In genomic region chr8:94109835-94110234, GRCm38 (mm10) we compare ENCODE assay signal across 24 mouse cellular contexts. TPM values are rescaled to one million over a fixed set of nuclear protein-coding genes. Genes with fewer than 3 reads are reported as not detected.
A peak's percentile ranks its signal among the peaks of the same experiment; 100 is the strongest.
DNase-seq lines count a peak whose midpoint lies in the region; ATAC-seq and TF ChIP-seq lines count a peak whose summit lies in the region.
"Had no signal": no experiment of that assay in that cellular context is flagged by ENCODE, and none has a peak within 500 bp of the region (broad histone marks: within the 10 kb centered on the region; RNA-seq: fewer than 3 reads in every experiment).

No protein-coding gene starts in this region.

- no peaks in the 10 kb centered on the region for H3K36me3 ChIP-seq in kidney, postnatal 0 days (ENCODE audit: insufficient read depth, low read length)
- no peaks in the 10 kb centered on the region for H3K36me3 ChIP-seq in liver, embryonic 16.5 days (ENCODE audit: control insufficient read depth, insufficient read depth)
- H3K36me3 ChIP-seq: limb, embryonic 15.5 days had no signal

- no peak for ATAC-seq in kidney, postnatal 0 days (replicated peaks; ENCODE audit: low FRiP score, low read depth)
- ATAC-seq in erythroblast, adult 5-6 weeks (replicated peaks; ENCODE audit: low FRiP score, poor library complexity, severe bottlenecking), result 0 out of 2 replicates have a peak, but pooled peaks have one; percentile 12
- ATAC-seq in liver, embryonic 16.5 days (ENCODE audit: low read depth), result 0 out of 2 replicates have a peak, but pooled peaks have one; percentile 31
- ATAC-seq: forebrain, embryonic 13.5 days had no signal

- H3K4me3 ChIP-seq in kidney, postnatal 0 days (replicated peaks; ENCODE audit: low read depth, low read length), result no peak overlapping the region
- H3K4me3 ChIP-seq in liver, embryonic 16.5 days (ENCODE audit: low read depth, low read length), result no peak overlapping the region
- H3K4me3 ChIP-seq: forebrain, embryonic 13.5 days; limb, embryonic 15.5 days had no signal

- no peak overlapping the region for H3K4me2 ChIP-seq in kidney, postnatal 0 days (ENCODE audit: low read length)
- H3K4me2 ChIP-seq in liver, embryonic 16.5 days (ENCODE audit: low read depth, low read length), result peak overlapping the region; percentile 29; the same call in 1 of the 2 replicates
- H3K4me2 ChIP-seq: forebrain, embryonic 13.5 days; hindbrain, embryonic 14.5 days; limb, embryonic 15.5 days; midbrain, embryonic 11.5 days had no signal

- no peak overlapping the region for H3K9ac ChIP-seq in kidney, postnatal 0 days (ENCODE audit: low read depth, low read length)
- no peak overlapping the region for H3K9ac ChIP-seq in liver, embryonic 16.5 days (ENCODE audit: low read depth, low read length)
- H3K9ac ChIP-seq: forebrain, embryonic 13.5 days; hindbrain, embryonic 14.5 days; limb, embryonic 15.5 days had no signal

- 78% methylated on average over 5 of the region's 5 CpGs for WGBS in kidney, postnatal 0 days
- WGBS in liver, embryonic 16.5 days (ENCODE audit: insufficient replicate concordance), result 65% methylated on average over 5 of the region's 5 CpGs

- no peaks in the 10 kb centered on the region for H3K9me3 ChIP-seq in kidney, postnatal 0 days (replicated peaks; ENCODE audit: low read length)
- no peaks in the 10 kb centered on the region for H3K9me3 ChIP-seq in liver, embryonic 16.5 days (replicated peaks; ENCODE audit: control insufficient read depth, low read length)
- H3K9me3 ChIP-seq: forebrain, embryonic 13.5 days; limb, embryonic 15.5 days had no signal

- H3K4me1 ChIP-seq in kidney, postnatal 0 days (replicated peaks; ENCODE audit: insufficient read depth, low read length), result no peaks in the 10 kb centered on the region
- H3K4me1 ChIP-seq in liver, embryonic 16.5 days (ENCODE audit: control insufficient read depth, low read depth, low read length), result peaks cover 49% of the 10 kb centered on the region
- H3K4me1 ChIP-seq: forebrain, embryonic 13.5 days; limb, embryonic 15.5 days had no signal

- no peak for DNase-seq in kidney, postnatal 0 days (ENCODE audit: low spot score)
- DNase-seq in kidney, postnatal 4 days, result no peak
- peak; percentile 55 for DNase-seq in ES-CJ7 (ENCODE audit: low read depth, low spot score)
- no peak for DNase-seq in Muller cell, postnatal 12 days (ENCODE audit: inconsistent ontology term)
- DNase-seq in adrenal gland, adult (ENCODE audit: inconsistent age in 2 of 2, low spot score in 1 of 2), result no peak
- DNase-seq: cerebellum, postnatal 10 days; embryo, embryonic 11 days; kidney, adult 11 months; kidney, postnatal 10 days; layer of hippocampus, adult 9-11 months; right cerebral cortex, postnatal 14 days had no signal

- no peaks in the 10 kb centered on the region for H3K27me3 ChIP-seq in kidney, postnatal 0 days (ENCODE audit: insufficient read depth, low read length)
- H3K27me3 ChIP-seq in liver, embryonic 16.5 days (ENCODE audit: control insufficient read depth, insufficient read depth, low read depth, low read length), result no peaks in the 10 kb centered on the region
- H3K27me3 ChIP-seq: forebrain, embryonic 13.5 days; limb, embryonic 15.5 days had no signal

- no peak overlapping the region for H3K27ac ChIP-seq in kidney, postnatal 0 days
- H3K27ac ChIP-seq in liver, embryonic 16.5 days (ENCODE audit: low read length), result peak overlapping the region; percentile 87
- H3K27ac ChIP-seq: forebrain, embryonic 13.5 days; hindbrain, embryonic 14.5 days; limb, embryonic 15.5 days; macrophage had no signal

- peak; percentile 34; the same call in 1 of the 2 replicates for TF ChIP-seq CTCF in kidney, postnatal 0 days (IDR thresholded peaks at IDR 0.05; ENCODE audit: low read depth)

RNA-seq across cellular contexts. Expression of gene Bbs2, which starts 11.1 kb away (rescaled TPM):
- 14.2 and 15.7 TPM in 2 replicates for polyA plus RNA-seq in kidney, postnatal 0 days (2015; fragmentation: Nextera tagmentation; extraction: Ambion mirVana)
- total RNA-seq in erythroblast, adult 5-6 weeks (2015; ENCODE audit: low replicate concordance), result 0.58 and 4.4 TPM in 2 replicates
- total RNA-seq in erythroblast, adult 5-6 weeks (2017; ENCODE audit: low replicate concordance), result 2.2 and 9.0 TPM in 2 replicates
- 3.0 and 3.2 TPM in 2 replicates for polyA plus RNA-seq in liver, embryonic 16.5 days (2015; fragmentation: Nextera tagmentation; extraction: Ambion mirVana)

RNA-seq across cellular contexts. Expression of gene Mt4, which starts 27.2 kb away (rescaled TPM):
- polyA plus RNA-seq in kidney, postnatal 0 days (2015; fragmentation: Nextera tagmentation; extraction: Ambion mirVana), result not detected in 2 replicates
- total RNA-seq in erythroblast, adult 5-6 weeks (2015; ENCODE audit: low replicate concordance), result not detected in 2 replicates
- not detected in 2 replicates for total RNA-seq in erythroblast, adult 5-6 weeks (2017; ENCODE audit: low replicate concordance)
- polyA plus RNA-seq in liver, embryonic 16.5 days (2015; fragmentation: Nextera tagmentation; extraction: Ambion mirVana), result 0.27 and 0.67 TPM in 2 replicates
- total RNA-seq: adrenal gland, postnatal 4 days; heart, adult 8-10 months; left cerebral cortex, postnatal 25 days had no signal
- polyA plus RNA-seq: forebrain, embryonic 13.5 days; heart, postnatal 0 days; hindbrain, embryonic 14.5 days; macrophage; midbrain, embryonic 11.5 days; neural tube, embryonic 14.5 days; spleen, adult 2 months had no signal

RNA-seq across cellular contexts. Expression of gene Mt3, which starts 42.6 kb away (rescaled TPM):
- polyA plus RNA-seq in kidney, postnatal 0 days (2015; fragmentation: Nextera tagmentation; extraction: Ambion mirVana), result 2.2 and 2.7 TPM in 2 replicates
- total RNA-seq in erythroblast, adult 5-6 weeks (2015; ENCODE audit: low replicate concordance), result not detected in 2 replicates
- not detected in 2 replicates for total RNA-seq in erythroblast, adult 5-6 weeks (2017; ENCODE audit: low replicate concordance)
- 0.18 and 0.19 TPM in 2 replicates for polyA plus RNA-seq in liver, embryonic 16.5 days (2015; fragmentation: Nextera tagmentation; extraction: Ambion mirVana)
- polyA plus RNA-seq: macrophage; spleen, adult 2 months had no signal
